Mouse (Mus musculus) erythroblast, embryonic 14.5 days (primary cell): ENCODE data around the gene Glyctk.

Experiments
- GATA1 ChIP-seq: IDR thresholded peaks from 2 replicates; pipeline ENCODE4 v1.6.1; 2012; ENCODE audit warnings: low read length, inconsistent platforms, mixed read lengths
- TAL1 ChIP-seq: IDR thresholded peaks from 3 replicates; pipeline ENCODE4 v1.6.1; 2012; ENCODE audit warnings: low read length, inconsistent platforms, mixed read lengths

- TF ChIP-seq GATA1 (no peak), TAL1 (no peak)
These were observed 8.8 kb upstream of the Glyctk start for GRCm38 (mm10) chr9:106166709-106167108.
